Mouse (Mus musculus) kidney, adult 2 months (tissue): ENCODE data around the gene Lmo7.

Experiments used
- CTCF ChIP-seq: fragments of 200-500 bp; conservative IDR thresholded peaks from 2 replicates; pipeline ENCODE4 v1.5.1; 2011; ENCODE audit warnings: low read depth, mild to moderate bottlenecking, control low read depth, low read length, moderate library complexity, mixed read lengths; ENCODE audit not compliant: insufficient read depth, insufficient read length
- POLR2A ChIP-seq: fragments of 200-500 bp; IDR thresholded peaks from one replicate; pipeline ENCODE4 v1.6.1; 2011; ENCODE audit warnings: low read depth, low read length, control low read depth

GRCm38 (mm10) chr14:101898250-101898649, 168.5 kb downstream of the Lmo7 start:
- no peak for TF ChIP-seq CTCF
- TF ChIP-seq POLR2A, result no peak
